In the genomic region with DNA sequence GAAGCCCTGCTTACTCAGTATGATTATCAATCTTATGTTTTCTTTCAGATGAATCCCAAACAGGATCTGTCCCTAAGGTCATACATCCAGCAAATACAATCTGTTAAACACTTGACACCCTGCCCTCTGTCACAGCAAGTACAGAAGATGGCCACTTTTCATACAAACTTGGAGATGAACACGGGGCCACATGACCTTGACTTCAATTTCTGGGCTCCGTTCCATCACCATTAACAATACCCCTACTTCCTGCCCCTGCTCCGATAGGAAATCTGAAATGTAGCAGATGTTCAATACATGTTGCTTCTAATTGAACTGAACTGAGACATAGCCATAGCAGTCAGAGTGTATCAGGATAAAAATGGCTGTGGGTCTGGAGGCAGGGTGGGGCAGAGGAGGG, we compare ENCODE assay signal across 15 mouse cellular contexts.
"Had no signal": no experiment of that assay in that cellular context is flagged by ENCODE, and none has a peak within 500 bp of the region (broad histone marks: within the 10 kb centered on the region; RNA-seq: fewer than 3 reads in every experiment).

No protein-coding gene starts in this region.

- ATAC-seq: intestine, embryonic 15.5 days; liver, postnatal 0 days; midbrain, embryonic 15.5 days had no signal

- H3K4me3 ChIP-seq: intestine, embryonic 15.5 days; layer of hippocampus, adult 2 months; limb, embryonic 12.5 days; liver, embryonic 13.5 days; megakaryocyte, embryonic 14.5 days; midbrain, embryonic 15.5 days; neural tube, embryonic 12.5 days; stomach, embryonic 15.5 days had no signal

- H3K4me1 ChIP-seq: intestine, embryonic 15.5 days; limb, embryonic 12.5 days; liver, embryonic 13.5 days; megakaryocyte, embryonic 14.5 days; neural tube, embryonic 12.5 days had no signal

- H3K36me3 ChIP-seq: intestine, embryonic 15.5 days; limb, embryonic 12.5 days; liver, embryonic 13.5 days; midbrain, embryonic 15.5 days; neural tube, embryonic 12.5 days; stomach, embryonic 15.5 days had no signal

- H3K4me2 ChIP-seq: intestine, embryonic 15.5 days; limb, embryonic 12.5 days; liver, embryonic 13.5 days; midbrain, embryonic 11.5 days; midbrain, embryonic 15.5 days; neural tube, embryonic 12.5 days; stomach, embryonic 15.5 days had no signal

- H3K9ac ChIP-seq: intestine, embryonic 15.5 days; limb, embryonic 12.5 days; liver, embryonic 13.5 days; liver, postnatal 0 days; midbrain, embryonic 15.5 days; neural tube, embryonic 12.5 days; stomach, embryonic 15.5 days had no signal

- H3K27me3 ChIP-seq: intestine, embryonic 15.5 days; limb, embryonic 12.5 days; liver, embryonic 13.5 days; megakaryocyte, embryonic 14.5 days; midbrain, embryonic 15.5 days; neural tube, embryonic 12.5 days; stomach, embryonic 15.5 days had no signal

- DNase-seq: liver; liver, embryonic 13.5 days; liver, postnatal 0 days; right cerebral cortex, postnatal 14 days; thymus, adult 2 months; thymus, postnatal 25 days had no signal

- H3K9me3 ChIP-seq: intestine, embryonic 15.5 days; limb, embryonic 12.5 days; liver, embryonic 13.5 days; midbrain, embryonic 15.5 days; neural tube, embryonic 12.5 days; stomach, embryonic 15.5 days had no signal

- H3K27ac ChIP-seq: intestine, embryonic 15.5 days; layer of hippocampus, adult 2 months; limb, embryonic 12.5 days; liver, embryonic 13.5 days; macrophage; midbrain, embryonic 15.5 days; neural tube, embryonic 12.5 days; stomach, embryonic 15.5 days had no signal
